Mouse (Mus musculus) lung, postnatal 14 days (tissue): ENCODE data around the gene Hist1h2ab.
"Not testable (repeated sequence)": the region's sequence is repeated elsewhere in the genome, so short reads cannot be mapped to it uniquely, and the experiment has no call there.

Experiments
- DNase-seq: peaks from one replicate; pipeline ENCODE4 v3.0.0; 2021

The Hist1h2ab gene

GRCm38 (mm10) chr13:23750839-23751477 is at the start of gene Hist1h2ab:
Hist1h2ab (plus strand) TSS chr13:23751126.
- peak; percentile 22 for DNase-seq

DNA sequence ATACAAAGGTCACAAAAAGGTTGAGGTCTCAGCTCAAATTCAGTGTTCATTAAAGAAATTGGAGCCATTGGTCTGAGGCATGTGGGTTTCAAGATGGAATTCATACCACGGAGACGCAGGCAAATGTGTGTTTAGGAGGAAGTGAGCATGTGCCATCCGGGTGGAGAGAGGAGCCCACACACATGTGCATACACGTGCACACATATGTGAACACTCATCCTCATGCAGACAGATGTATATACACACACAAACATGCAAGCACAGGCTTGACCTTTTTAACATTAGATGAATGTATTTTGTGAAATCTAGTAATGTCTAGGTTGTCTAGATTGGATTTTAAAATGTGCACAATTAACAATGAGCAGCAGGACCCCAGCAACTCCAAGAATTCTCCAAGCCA is 48.7 kb upstream of the Hist1h2ab start:
- no peak for DNase-seq

DNA sequence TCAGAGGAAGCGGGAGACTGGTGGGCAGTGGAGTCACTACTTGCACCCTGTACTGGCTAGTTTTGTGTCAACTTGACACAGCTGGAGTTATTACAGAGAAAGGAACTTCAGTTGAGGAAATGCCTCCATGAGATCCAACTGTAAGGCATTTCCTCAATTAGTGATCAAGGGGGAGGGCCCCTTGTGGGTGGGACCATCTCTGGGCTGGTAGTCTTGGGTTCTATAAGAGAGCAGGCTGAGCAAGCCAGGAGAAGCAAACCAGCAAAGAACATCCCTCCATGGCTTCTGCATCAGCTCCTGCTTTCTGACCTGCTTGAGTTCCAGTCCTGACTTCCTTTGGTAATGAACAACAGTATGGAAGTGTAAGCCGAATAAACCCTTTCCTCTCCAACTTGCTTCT is 48.1 kb upstream of the Hist1h2ab start:
- not testable (repeated sequence) for DNase-seq

- no peak for DNase-seq
Measured at GRCm38 (mm10) chr13:23705751-23706356, 45.1 kb upstream of the Hist1h2ab start.

DNA sequence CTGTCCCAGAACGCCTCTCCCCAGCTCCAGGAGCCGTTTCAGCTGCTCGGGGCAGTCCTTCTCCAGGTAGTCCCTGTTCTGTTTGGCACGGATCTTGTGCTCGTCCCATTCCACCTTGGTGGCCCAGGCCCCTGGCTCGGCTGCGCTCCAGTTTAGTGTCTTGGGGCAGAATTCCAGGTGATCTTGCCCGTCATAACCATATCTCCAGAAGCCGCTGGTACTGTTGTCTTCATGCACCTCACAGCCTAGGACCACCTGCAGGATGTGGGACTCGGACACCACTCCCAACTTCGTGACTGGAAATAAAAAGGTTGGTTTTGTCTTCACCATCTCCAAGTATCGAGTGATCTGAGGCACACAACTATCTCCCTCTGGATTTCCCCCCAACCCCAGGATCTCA is 44.2 kb upstream of the Hist1h2ab start:
- DNase-seq, result no peak

- DNase-seq, result no peak
Measured at GRCm38 (mm10) chr13:23708041-23708440, 42.9 kb upstream of the Hist1h2ab start.

DNA sequence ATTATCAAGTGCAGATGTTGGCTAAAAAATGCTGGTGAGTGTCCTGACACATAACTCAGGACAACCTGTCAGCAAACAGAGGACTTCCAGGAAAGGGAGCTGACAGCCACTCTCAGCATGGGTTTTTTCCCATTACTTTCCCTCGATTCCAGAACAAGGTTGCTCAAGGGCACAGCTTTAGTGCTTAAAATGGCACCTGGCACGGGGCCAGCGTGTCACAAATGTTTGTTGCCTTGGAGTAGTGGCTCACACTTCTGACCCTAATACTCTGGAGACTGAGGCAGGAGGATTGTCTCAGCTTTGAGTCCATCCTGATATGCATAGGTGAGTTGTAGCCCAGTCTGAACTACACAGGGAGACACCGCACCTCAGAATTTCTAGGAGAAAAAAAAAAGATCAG is 42.3 kb upstream of the Hist1h2ab start:
- DNase-seq, result no peak

DNA sequence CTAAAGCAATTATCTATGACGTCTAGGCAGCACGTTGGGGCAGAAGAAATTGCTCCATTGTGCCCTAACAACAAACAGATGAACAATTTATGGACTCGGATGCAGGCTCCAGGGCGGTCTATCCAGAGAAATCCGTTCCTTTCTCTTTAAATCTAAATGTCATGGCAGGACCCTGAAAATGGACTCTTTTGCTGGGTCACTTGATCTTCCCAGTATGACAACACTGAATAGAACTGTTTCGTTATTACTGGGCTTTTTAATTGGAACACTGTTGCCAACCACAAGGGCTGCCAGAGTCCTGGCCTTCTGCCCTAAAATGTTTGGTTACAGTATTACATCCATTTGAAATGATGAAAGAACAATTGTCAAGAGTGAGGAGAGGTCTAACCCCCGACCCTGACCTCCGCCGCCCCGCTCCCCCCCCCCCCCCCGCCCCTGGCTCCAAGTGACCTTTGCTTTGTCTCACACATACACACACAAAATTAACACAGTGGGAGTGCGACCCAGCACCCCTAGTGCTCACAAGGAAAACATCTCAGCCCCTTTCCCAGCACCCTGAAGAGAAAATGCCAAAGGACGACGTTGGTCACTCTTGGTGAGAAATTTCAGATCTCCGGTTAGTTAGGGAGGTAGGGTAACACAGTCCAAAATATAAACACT is 41.1 kb upstream of the Hist1h2ab start:
- DNase-seq, result no peak

DNA sequence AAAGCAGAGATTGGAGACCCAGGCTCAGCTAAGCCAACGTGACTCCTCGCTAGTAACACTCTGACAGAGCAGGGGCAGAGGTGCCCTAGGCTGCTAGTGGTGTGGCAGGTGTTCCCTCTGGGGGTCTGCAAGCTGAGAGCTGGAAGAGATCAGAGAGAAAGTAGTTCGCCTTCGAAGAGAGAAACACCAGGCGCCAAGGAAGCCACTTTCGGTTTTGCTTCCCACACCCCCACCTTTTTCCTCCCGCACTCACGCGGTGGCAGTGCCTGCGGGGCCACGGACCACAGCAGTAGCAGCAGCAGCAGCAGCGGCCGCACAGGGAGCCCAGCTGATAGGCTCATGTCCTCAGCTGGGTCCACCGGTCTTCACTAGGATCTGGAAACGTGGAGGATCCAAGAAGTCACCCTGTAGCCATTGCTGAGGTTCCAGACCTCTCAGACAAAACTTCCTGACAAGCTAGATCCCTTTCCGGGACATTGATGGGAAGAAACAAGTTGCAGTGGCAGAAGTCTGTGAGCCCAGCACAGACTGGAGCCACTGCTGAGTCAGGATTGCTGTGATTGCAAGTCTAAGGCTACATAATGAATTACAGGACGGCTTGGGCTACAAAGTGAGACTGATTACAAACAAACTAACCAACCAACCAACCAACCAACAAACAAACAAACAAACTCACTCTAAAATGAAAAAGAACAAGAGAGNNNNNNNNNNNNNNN is 40.4 kb upstream of the Hist1h2ab start, which contains the start of gene Hfe:
Gene Hfe (minus strand): TSS at position 481 of the 716 bp plus-strand sequence.
- DNase-seq, result peak; percentile 58

GRCm38 (mm10) chr13:23716261-23717042 is 34.5 kb upstream of the Hist1h2ab start:
- DNase-seq, result no peak

- no peak for DNase-seq
Measured at GRCm38 (mm10) chr13:23717176-23717575, 33.8 kb upstream of the Hist1h2ab start.

GRCm38 (mm10) chr13:23717593-23718245 is 33.2 kb upstream of the Hist1h2ab start:
- not testable (repeated sequence) for DNase-seq

GRCm38 (mm10) chr13:23724239-23724638 is 26.7 kb upstream of the Hist1h2ab start:
- no peak for DNase-seq

DNA sequence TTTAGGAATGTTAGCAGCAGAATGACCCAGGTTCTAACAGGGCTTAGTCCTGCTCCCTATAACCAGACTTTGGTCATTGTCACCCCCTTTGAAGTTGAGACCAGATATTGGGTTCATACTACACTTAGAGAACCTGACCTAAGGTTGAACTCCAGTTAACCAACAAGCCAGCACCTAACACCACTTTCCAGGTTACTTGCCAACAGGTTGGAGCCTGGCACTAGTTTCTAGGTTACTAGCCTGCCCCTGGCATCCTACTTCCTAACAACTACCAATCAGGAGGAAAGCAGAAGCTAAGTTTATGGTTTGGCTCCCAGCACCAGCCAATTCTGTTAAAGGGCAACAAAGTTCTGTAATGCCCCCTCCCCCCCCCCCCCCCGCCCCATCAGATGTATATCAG is 25.7 kb upstream of the Hist1h2ab start:
- DNase-seq, result no peak

DNA sequence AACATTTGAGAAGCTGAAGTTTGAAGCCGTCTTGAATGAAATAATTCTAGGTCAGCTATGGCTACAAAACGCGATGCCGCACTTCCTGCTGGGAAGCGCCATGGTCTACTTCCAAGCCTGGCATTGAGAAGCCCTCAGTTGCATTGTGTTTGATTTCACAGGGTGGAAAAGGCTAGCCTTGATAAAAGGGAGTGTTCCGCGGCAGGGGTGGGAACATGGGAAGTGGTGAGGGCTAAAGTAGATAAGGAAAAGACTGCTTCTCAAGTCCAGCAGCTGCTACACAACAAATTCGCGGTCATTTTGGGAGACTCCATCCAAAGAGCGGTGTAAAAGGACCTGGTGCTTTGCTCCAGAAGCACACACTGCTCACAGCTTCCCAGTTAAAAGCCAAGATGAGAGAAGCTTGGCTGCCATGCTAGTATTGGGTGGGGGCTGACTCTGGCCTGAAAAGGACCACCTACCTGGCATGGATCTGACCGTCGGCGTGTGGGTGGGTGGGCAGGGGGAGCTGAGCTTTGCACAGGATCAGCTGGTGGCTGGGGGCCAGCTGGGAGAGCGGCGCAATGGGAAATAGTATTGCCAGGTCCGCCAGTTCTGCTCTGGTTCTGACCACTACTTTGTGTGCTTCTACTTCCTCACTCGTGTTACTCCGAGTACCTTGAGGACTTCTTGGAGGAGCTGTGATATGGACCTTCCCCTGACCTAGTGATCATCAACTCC is 22.3 kb upstream of the Hist1h2ab start:
- no peak for DNase-seq

- DNase-seq, result no peak
Measured at GRCm38 (mm10) chr13:23729192-23729525, 21.8 kb upstream of the Hist1h2ab start.

DNA sequence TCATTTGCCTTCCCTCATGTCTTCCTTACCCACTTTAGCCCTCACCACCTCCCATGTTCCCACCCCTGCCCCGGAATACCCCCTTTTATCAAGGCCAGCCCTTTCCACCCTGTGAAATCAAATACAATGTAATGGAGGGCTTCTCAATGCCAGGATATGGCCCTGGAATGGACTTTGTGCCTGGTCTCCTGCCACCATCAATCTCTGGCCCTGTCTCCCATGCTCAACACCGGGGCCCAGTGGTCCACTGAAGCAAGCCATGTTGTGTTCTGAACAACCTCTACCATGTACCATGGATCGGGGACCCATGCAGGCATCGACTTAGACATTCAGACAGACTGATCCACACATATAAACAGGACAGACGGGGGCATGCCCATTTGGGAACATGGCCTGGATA is 21.2 kb upstream of the Hist1h2ab start:
- DNase-seq, result no peak

DNA sequence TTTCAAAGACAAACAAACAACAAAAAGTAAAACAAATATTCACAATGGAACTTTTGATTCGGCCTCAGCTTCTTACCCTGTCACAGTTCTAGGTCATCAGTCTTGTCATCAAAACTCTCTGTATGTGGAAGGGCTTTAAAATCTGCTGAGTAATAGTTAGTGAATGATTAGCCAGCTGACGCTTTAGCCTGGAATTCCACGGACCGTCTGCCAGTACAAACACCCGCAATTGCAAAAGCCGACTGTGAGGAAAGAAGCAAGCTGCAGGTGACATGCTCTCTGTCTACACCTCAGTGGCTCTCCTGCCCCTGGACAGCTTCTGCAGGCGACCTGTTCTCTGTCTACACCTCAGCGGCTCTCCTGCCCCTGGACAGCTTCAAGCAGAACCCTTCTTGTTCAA is 20.4 kb upstream of the Hist1h2ab start:
- DNase-seq, result no peak

DNA sequence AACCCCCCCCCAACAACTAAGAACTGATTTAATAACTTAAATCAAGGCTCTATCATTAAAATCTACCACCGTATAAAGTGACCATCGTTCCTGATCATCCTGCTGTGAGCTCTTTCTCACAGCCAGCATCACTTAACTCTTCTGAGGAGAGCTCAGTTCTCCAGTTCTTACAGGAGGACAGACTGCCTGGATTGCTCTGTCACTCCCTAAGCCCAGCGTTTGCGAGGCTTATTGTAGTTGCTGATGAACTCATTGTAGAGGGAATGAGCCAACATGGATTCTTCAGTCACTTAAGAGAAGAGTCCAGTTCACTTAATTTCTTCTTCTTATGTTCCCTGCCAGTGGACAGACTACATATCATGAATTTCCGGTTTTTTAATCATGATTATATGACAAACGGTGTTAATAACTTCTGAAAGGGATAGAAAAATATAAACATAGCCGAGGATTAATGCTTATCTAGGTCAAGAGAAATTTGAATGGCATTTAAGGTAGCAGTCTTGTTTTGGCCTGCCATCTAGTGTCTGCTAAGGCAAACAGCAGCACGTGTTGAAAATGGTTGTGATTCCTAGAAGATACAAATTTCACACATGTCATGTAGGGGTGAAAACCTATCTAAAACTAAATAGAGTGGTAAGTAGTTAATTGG is 18.6 kb upstream of the Hist1h2ab start:
- no peak for DNase-seq

- DNase-seq, result no peak
Measured at GRCm38 (mm10) chr13:23737091-23737490, 13.8 kb upstream of the Hist1h2ab start.

- DNase-seq, result no peak
Measured at GRCm38 (mm10) chr13:23738041-23738440, 12.9 kb upstream of the Hist1h2ab start.
